Mouse (Mus musculus) lung, adult 2 months (tissue): ENCODE measurements around the gene Tpst2. TPM values are rescaled to one million over a fixed set of nuclear protein-coding genes. Genes with fewer than 3 reads are reported as not detected.
"Not testable (repeated sequence)": the region's sequence is repeated elsewhere in the genome, so short reads cannot be mapped to it uniquely, and the experiment has no call there.

Experiments used
- DNase-seq: peaks from one replicate; pipeline ENCODE4 v3.0.0; 2022
- H3K4me1 ChIP-seq: fragments of 200-500 bp; 2 replicates; pipeline ENCODE4 v1.6.1; 2011; ENCODE audit warnings: low read length; ENCODE audit not compliant: control insufficient read depth, insufficient read depth
- H3K4me3 ChIP-seq: fragments of 200-500 bp; replicated peaks from 2 replicates; pipeline ENCODE3; 2011; ENCODE audit warnings: low read depth, mild to moderate bottlenecking, control low read depth, low read length; ENCODE audit errors: extremely low read depth
- CTCF ChIP-seq: fragments of 200-500 bp; IDR thresholded peaks from 2 replicates; pipeline ENCODE4 v1.5.1; 2011; ENCODE audit warnings: mild to moderate bottlenecking, low read length, control low read depth; ENCODE audit not compliant: insufficient read depth
- POLR2A ChIP-seq: fragments of 200-500 bp; IDR thresholded peaks from 2 replicates; pipeline ENCODE4 v1.6.1; 2011; ENCODE audit warnings: low read depth, mild to moderate bottlenecking, control low read depth, low read length, borderline replicate concordance; ENCODE audit errors: extremely low read depth
- WGBS: fragments of 180-500 bp; shearing (Covaris S2); methylation state at CpG from one replicate; pipeline ENCODE4 v1.1.7; 2018; 5-methylcytosine and 5-hydroxymethylcytosine counted together
- polyA plus RNA-seq: library from polyadenylated mRNA; depleted of rRNA; stranded (reverse); fragments of >200 nt; gene quantifications from 2 replicates; pipeline ENCODE4 v1.2.3, GENCODE M21; 2012

Tpst2 gene
- polyA plus RNA-seq, 1 experiment, result 122 TPM

- no peak for DNase-seq
- 76% methylated on average over 11 of the region's 11 CpGs for WGBS
- Histone ChIP-seq H3K4me1 (no peaks in the 10 kb centered on the region; the same call in 1 of the 2 replicates), H3K4me3 (no peak overlapping the region)
- no peak for TF ChIP-seq POLR2A
- TF ChIP-seq CTCF, result no peak
Measured at GRCm38 (mm10) chr5:112313222-112313885, 36.9 kb downstream of the Tpst2 start.

- H3K4me1 ChIP-seq, result no peaks in the 10 kb centered on the region; the same call in 1 of the 2 replicates
- 85% methylated on average over 5 of the region's 5 CpGs for WGBS
- no peak for DNase-seq
- TF ChIP-seq POLR2A (no peak), CTCF (no peak)
- H3K4me3 ChIP-seq, result no peak overlapping the region
Measured at GRCm38 (mm10) chr5:112316468-112316867, 40.0 kb downstream of the Tpst2 start.

GRCm38 (mm10) chr5:112317328-112317727 is 40.8 kb downstream of the Tpst2 start:
- 11% methylated on average over 5 of the region's 5 CpGs for WGBS

DNA sequence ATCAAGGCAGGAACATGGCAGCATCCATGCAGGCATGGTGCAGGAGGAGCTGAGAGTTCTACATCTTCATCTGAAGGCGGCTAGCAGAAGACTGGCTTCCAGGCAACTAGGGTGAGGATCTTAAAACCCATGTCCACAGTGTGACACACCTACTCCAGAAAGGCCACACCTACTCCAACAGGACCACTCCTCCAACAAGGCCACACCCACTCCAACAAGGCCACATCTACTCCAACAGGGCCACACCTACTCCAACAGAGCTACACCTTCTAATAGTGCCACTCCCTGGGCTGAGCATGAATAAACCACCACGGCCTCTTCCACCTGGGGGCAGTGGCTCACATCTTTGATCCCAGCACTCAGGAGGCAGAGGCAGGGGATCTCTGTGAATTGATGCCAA is 42.9 kb downstream of the Tpst2 start:
- H3K4me1 ChIP-seq, DNase-seq, H3K4me3 ChIP-seq: not testable (repeated sequence)
- WGBS, result 69% methylated on average over 2 of the region's 2 CpGs

More at GRCm38 (mm10) chr5:112317328-112317727, 40.8 kb downstream of the Tpst2 start:
- Histone ChIP-seq H3K4me3 (no peak overlapping the region), H3K4me1 (no peaks in the 10 kb centered on the region; the same call in 1 of the 2 replicates)
- TF ChIP-seq CTCF (no peak), POLR2A (no peak)
- DNase-seq, result no peak

- WGBS, result 68% methylated on average over 5 of the region's 5 CpGs
- Histone ChIP-seq H3K4me3 (no peak overlapping the region), H3K4me1 (no peaks in the 10 kb centered on the region; the same call in 1 of the 2 replicates)
- TF ChIP-seq CTCF (no peak), POLR2A (no peak)
- DNase-seq, result no peak
Measured at GRCm38 (mm10) chr5:112320379-112320778, 43.9 kb downstream of the Tpst2 start.

- Histone ChIP-seq H3K4me3 (no peak overlapping the region), H3K4me1 (peaks cover 3% of the 10 kb centered on the region; the same call in 1 of the 2 replicates)
- TF ChIP-seq CTCF (no peak), POLR2A (no peak)
- WGBS, result 54% methylated on average over 6 of the region's 6 CpGs
- DNase-seq, result no peak
Measured at GRCm38 (mm10) chr5:112320936-112321335, 44.4 kb downstream of the Tpst2 start.

DNA sequence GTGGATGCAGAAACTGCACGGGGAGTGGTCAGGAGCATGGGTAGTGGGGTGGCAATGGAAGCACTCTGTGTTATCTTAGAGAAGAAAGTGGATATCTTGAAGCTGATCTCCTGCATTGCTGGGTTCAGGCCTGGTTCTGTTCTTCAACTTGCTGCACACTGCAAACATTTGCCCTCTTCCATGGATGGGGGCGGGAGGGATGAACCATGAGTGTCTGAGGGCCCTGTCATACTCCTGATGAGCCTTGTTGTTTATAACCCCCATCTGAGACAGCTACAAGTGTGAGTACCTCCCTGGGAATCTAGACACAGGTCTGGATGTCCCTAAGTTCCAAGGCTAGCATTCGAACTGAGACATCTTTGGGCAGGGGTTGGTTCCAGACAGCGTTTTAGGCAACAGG is 44.9 kb downstream of the Tpst2 start:
- peaks cover 3% of the 10 kb centered on the region; the same call in 1 of the 2 replicates for H3K4me1 ChIP-seq

DNA sequence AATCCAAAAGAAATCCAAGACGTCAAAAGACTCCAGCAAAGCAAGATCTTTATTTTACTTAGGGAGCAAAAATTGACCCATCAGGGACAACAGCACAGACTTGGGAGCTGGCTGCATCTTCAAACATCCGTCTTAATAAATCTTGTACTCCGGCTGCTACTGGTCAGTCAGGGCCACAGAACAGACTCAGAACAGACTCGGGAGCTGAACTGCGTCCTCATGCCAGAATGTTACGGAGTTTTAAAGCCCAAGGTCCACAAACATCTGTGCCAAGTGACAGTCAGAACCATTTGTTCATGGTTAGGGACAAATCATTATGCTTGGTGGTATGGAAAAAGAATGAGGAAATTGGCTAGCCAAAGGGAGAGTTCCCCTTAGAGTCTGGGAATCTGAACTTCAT is 46.8 kb downstream of the Tpst2 start:
- 81% methylated on average over 6 of the region's 6 CpGs for WGBS
- TF ChIP-seq CTCF, result no peak
- no peak for TF ChIP-seq POLR2A
- Histone ChIP-seq H3K4me3 (no peak overlapping the region), H3K4me1 (peaks cover 5% of the 10 kb centered on the region; the same call in 1 of the 2 replicates)
- DNase-seq, result no peak

More for the DNA sequence above, 44.9 kb downstream of the Tpst2 start:
- TF ChIP-seq CTCF (no peak), POLR2A (no peak)
- DNase-seq, result no peak
- 73% methylated on average over 4 of the region's 4 CpGs for WGBS
- H3K4me3 ChIP-seq, result no peak overlapping the region

DNA sequence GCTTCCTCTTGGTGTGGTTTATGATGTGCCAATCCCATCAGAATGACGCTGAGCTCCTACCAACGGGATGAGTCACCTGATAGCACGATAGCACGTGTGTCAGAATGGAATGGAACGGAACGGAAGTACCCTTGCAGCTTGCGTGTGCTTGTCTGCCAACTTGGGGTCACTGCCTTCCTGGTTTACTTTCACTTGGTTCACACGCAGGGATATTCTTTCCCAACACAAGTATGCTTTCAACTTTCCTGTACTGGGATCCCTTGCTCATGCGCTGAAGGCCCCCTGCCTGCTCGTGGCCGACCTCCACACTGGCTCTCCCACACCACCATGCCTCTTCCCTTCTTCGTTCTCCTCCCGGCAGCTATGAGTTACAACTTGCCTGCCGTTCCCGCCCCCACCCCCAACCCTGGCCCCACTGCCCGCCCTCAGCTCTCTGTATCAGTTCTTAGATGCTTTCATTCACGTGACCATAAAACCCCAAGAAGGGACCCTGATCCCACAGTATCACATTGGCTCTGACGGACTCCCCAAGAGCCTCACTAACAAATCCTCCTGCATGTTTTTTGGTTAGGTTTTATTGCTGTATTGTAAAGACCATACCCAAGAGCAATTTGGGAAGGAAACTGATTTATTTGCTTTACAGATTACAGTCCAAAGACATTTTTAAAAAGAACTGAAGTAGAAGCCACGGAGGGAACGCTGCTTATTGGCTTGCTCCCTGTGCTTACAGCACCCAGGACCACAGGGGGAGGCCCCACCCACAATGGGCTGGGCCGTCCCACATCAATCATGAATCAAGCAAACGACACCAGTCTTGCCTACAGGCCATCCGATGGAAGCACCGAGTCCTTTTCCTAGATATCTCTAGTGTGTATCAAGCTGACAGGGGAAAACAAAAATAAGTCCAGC is 48.4 kb downstream of the Tpst2 start:
- TF ChIP-seq CTCF (no peak), POLR2A (peak; percentile 12; the same call in 1 of the 2 replicates)
- peaks cover 5% of the 10 kb centered on the region; the same call in 1 of the 2 replicates for H3K4me1 ChIP-seq
- DNase-seq, result no peak
- 13% methylated on average over 24 of the region's 24 CpGs for WGBS
- H3K4me3 ChIP-seq, result peak overlapping the region; percentile 35
